Mouse (Mus musculus): ENCODE results near the gene Rbm33.

GRCm38 (mm10) chr5:28459456-28460225 is 142.7 kb downstream of the Rbm33 start:
- TF ChIP-seq EP300 (IDR thresholded peaks at IDR 0.05; ENCODE audit: insufficient read depth, low read depth, low read length) = no peak
- TF ChIP-seq CTCF (IDR thresholded peaks at IDR 0.05) = no peak
- no peak for TF ChIP-seq POLR2A (IDR thresholded peaks at IDR 0.05; ENCODE audit: insufficient read depth, low read depth, low read length)
